Mouse (Mus musculus) megakaryocyte, embryonic 14.5 days (primary cell): ENCODE measurements at regions not wholly inside any gene's neighbourhood (a gene's known extent, or its start where the extent isn't known, plus 50 kb on each side); places are given as distances from the start of the nearest gene placed in this dataset.

Experiments
- FLI1 ChIP-seq: IDR thresholded peaks from 2 replicates; pipeline ENCODE4 v1.6.1; 2012; ENCODE audit warnings: low read length, inconsistent platforms, mixed read lengths
- GATA1 ChIP-seq: IDR thresholded peaks from 3 replicates; pipeline ENCODE4 v1.6.1; 2012; ENCODE audit warnings: mixed read lengths, low read length, inconsistent platforms, borderline replicate concordance

GRCm38 (mm10) chr7:71046596-71046995 is 304.7 kb downstream of the Gm10295 start:
- TF ChIP-seq FLI1 (no peak), GATA1 (no peak)
